Mouse (Mus musculus) c-Kit-positive CD71-positive TER-119-positive erythroid progenitor cells, embryonic 14.5 days (primary cell): Measurements from ENCODE around the gene Ak2.

Source experiments
- DNase-seq: peaks from one replicate; pipeline ENCODE4 v3.0.0-alpha.2; 2013; ENCODE audit warnings: low spot score

Ak2 gene

DNA sequence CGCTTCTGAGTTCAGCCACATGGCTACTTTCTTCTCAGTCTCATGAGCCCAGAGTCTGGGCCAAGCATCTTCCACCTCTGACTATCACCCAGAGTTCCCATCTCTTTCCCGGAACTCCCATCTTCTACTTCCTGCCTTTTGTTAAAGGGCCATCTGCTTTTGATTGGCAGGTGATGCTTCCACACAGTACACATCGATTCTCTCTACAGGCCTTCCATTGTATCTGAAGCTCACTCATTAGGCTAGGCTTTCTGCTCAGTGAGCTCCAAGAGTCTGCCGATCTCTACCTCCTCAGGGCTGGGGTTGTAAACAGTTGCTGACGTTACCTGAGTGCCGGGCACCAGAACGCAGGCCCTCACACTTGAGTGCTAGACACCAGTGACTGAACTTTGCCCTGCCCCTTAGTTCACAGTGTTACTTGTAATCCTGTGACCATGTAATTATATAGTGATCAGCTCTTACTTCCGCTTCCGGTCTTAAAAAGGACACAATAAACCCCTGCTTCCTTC, at the start of gene Ak2:
Gene Ak2 (plus strand): TSS at position 459 of the 509 bp plus-strand sequence.
- DNase-seq = no peak

DNA sequence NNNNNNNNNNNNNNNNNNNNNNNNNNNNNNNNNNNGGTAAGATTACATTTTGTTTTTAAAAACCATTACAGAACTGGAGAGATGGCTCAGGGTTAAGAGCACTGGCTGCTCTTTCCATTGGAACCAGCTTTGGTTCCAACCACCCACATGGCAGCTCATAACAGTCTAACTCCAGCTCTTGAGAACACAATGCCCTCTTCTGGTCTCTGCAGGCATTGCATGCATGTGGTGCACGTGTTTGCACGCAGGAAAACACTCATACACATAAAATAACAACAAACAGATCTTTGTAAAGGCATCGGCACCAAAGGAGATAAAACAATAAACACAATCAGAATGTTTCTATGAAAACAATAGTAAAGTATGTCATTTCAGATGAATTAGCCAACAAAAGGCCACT, 49.4 kb upstream of the Ak2 start:
- no peak for DNase-seq

DNA sequence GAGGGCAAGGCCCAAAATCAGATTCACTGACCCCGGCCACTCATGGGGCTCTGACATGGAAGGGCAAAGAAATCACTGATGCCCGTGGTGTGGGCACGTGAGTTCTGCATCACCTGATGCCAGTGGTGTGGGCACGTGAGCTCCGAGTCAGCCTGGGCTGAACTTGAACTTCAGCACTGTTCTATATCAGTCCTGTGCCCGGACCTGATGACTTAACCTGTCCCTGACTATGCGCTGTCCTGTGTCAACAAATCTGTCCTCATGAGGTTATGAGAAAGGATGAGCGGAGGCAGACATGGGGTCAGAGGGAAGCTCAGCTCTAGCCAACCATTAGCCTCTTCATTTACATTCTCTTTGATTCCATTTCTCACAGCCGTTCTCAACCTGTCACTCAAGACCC, 45.0 kb upstream of the Ak2 start:
- no peak for DNase-seq

DNA sequence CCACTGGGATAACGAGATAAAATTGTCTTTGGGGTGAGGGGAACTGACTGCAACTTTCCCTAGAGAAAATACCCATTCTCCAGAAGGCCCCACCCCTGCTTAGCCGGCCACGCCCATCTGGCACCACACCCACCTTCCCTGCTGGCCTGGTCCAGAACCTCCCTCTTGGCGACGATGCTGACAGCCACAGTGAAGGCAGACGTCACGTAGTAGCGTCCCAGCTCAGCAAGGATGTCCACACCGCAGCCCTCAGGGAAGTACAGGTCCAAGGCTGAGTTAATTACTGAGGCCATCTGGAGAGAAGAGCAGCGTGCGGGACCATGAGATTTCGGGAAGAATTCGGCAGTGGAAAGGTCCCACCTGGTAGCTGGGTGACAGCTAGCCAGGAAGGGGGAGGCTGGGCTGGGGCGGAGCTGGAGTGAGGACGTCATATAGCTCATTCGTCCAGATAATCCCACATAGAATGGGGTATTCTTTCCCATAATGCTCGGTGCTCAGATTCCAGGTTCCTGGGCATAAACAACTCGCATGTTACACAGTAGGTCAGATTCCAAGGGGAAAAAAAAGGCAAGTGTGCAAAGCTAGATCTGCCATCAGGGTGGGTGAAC, 44.3 kb upstream of the Ak2 start:
- DNase-seq = peak; percentile 37

DNA sequence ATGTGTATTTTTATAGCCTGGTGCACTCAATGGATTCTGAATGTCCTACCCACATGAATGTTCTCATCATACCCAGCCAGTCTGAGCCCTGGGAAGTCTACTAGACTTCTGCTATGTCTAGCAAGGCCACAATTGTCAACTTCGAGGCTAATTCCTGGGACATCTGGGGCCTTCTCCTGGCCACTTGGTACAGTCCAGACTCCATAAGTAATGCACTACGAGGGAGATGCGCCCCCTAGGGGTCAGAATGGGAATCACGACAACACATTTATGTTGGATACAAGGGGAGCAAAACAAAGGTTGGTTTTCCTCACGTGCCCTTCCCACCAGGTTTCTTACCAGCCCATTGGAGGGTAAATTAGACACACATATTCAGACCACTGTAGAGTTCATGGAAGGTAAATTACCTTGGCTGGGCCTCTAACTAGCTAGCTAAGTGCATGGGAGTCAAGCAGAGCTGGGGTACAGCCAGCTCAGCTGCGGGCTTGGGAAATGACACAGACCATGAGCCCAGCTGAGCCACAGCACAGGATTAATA, 43.6 kb upstream of the Ak2 start:
- DNase-seq = peak; percentile 52

DNA sequence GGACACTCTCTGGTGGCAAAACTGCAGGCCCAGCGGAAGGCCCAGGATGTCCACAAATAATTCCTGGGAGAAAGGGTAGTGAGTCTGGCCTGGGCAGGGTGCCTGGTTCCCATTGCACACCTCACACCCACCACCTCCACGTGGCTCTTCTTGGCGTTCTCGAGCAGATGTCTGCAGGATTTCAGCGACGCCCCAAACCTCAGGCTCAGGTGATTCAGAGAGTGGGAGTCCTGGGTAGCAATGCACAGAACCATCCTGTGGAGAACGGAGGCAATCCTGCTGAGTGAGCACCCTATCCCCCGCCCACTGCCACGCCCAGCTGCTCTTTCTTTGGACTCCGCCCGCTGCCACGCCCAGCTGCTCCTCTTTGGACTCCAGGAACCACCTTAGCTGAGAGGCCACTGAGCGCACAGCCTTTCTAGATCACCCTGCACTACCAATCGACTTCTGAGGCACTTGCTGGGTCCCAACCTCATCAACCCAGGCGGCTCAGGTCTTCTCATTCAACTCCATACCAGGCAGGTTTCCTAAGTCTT, 42.2 kb upstream of the Ak2 start:
- DNase-seq = peak; percentile 62

DNA sequence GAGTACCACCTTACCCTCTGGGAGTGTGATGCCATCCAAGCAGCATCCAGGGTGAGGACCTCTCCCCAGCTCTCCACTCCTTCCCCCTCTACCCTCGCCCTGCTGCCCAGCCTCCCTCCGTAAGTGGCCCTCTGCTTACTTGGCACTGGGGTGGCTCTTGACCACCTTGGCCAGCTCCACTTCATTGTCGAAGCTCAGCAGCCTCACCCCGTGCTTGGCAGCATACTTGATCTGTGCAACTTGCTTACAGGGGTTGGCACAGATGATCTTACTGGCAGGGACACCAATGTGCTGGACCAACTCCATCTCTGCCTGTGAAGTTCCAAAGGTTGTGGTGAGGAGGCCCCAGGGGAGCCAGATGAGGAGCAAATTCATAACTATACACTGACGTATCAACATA, 41.3 kb upstream of the Ak2 start:
- DNase-seq = no peak

DNA sequence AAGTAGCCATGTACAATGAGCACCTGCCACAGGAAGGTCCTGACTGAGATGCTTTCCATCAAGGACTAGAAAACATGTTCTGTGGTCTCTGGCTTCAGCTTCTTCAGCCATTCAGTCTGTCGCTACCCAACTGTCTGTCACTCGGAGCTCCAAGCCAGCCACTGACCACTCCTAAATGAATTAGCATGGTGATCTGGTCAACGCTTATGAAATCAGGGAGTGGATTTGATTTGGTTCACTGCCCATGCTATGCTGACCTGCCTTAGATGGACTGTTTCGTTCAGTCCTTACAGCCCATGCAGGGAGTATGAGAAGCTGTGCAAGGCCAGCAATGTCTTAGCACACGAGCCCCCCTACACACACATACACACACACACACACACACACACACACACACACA, 37.9 kb upstream of the Ak2 start:
- DNase-seq = no peak

DNA sequence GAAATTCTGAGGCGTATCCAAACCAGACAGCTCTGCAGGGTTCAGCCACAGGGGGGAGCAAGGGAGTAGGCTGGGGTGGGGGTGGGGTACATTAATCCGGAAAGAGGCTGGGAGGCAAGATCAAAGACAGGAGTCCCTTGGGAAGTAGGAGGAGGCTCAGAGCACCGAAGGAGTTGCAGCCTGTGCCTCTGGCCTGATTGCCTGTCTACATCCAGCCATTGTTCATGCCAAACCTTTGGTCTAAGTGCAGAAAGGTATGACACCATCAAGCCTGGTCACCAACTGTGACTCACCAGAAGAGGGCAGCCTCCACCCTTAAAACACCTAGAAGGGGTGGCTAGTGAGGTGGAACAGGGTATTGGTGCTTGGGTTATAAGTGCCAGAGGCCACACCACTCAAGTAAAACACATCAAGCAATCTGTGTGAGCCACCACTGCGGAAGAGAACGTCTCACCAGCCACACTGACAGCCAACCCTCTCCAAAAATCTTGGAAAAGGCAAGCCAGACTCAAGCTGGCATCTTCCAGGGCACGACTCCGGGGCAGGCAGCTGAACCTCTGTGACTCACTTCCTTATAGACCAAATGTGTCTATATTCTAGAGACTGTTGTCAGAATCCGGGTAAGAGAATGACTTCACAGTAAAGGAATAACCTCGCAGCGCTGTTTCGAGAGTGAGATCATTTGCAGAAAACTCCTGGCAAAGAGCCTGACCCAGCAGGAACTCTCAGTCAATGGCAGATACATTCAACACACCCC, 34.4 kb upstream of the Ak2 start:
- peak; percentile 49 for DNase-seq

DNA sequence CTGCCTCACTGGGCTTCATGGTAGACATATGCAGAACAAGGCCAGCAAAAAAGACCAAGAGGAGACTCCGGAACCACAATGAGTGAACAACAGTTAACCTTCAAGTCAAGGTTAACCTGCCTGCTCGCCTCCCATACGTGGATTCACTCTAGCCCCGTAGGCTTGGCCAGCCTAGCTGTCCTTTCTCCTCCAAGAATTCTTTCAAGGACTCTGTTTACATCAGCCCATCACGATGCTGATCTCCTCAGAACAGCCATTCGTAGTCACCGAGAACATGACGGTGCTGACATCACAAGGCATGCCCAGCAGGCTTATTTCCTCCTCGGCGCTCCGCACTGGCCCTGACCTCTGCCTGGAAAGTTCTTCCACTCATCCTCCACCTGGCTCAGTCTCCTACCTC, 33.6 kb upstream of the Ak2 start:
- DNase-seq = no peak

DNA sequence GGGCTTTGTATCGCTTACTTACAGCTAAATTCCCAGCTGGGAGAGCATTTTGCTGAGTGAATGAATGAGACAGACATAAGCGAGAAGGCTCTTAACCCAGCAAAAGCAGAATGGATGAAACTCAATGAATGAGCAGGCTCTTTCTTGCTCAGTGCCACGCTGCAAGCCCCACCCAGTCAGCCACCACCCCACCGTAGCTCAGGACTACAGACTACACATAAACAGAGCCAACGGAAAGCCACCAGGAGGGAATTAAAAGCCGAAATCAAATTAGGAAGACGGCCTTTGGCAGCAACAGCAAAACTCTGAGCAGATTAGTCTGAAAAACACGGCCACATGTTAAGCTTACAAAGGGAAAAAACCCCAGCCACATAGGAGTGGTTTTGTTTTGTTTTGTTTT, 32.9 kb upstream of the Ak2 start:
- DNase-seq = no peak

DNA sequence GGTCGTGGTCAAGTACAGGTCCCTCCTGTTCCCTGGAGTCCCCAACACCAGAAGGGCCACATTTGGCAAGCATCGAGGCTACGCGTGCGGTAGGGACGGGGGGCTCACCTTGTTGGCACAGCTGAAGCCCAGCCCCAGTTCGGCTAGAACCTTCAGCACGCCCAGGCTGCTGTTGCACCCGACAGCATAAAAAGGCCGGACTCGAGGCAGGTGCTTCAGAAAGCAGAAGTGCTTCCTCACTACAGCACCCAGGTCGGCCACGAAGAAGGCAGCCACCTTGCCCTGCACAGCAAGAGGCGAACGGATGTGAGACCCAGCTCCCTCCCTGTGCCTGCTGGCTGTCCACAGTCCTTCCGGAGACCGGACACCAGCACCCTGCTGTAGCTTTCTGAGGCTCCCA, 32.1 kb upstream of the Ak2 start:
- DNase-seq = no peak

DNA sequence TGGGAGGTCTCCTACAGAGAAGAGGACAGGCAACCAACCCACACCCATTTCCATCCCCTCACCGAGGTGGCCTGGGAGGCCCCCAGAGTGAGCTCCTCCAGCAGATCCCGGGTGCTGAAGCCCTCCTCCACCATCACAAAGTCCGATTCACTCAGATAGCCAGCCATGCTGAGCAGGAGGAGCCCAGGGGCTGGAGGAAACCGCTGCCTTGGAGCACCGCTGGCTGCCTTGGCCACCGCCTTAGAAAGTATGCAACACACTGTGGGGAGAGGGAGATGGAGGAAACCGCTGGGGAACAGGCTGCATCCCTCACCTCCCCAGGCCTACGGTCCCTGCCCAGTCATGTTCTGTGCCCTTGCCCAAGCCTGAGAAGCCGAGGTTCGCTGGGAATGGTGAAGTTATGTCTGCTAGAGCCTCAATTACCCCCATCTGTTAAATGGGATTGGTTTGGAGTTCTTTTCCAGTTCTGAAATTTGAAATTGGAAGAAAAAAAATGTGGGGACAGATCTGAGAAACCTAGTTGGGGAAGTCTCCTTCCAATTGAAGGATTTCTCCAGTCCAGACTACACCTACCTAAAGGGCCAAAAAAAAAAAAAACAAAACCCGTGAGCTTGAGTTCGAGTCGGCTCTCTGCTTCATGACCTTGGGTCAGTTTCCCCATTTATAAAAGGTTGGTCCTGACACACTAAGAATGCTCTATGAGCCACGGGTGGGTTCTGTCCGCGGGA, 30.3 kb upstream of the Ak2 start:
- DNase-seq = no peak

DNA sequence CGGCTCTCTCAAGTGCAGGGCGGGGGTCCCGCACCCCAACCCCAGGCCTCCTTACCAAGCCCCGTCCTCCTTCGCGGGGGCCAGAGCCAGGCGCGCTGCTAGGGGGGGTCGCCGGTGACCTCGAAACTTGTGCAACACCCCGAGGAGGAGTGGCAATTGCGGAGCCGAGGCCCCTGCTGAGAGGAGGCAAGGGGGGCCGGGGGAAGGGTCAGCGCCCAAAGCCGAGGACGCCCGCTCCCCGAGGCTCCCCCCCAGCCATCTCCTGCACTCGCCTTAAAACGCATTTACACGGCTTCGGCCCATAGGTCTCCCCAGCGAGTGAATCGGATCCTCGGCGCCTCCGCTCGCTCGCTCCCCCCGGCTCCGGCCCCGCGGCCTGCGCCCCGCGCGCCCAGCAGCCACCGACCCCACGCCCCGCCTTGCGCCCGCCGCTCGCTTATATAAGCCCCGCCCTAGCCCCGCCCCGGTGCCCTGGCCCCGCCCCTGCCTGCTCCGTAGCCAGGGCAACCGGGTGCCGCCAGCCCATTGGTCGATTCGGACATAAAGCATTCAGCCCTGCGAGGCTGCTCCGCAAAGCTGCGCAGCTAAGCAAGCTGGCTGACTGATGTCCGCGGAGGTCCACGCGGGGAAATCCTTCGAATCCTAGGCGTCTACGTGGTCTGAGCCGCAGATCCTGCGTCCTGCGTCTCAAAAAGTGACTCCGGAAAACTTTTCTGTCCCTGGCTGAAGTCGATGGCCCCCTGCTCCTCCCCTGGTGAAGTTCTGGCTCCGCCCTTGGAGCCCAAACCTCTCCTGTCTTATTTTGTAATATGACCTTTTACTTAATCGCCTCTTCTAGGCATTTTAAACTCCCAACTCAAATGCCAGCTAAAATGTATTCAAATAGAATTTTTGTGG, 29.5 kb upstream of the Ak2 start, which contains the start of gene Azin2:
Gene Azin2 (minus strand): TSS at position 414 of the 897 bp plus-strand sequence.
- peak; percentile 68 for DNase-seq

DNA sequence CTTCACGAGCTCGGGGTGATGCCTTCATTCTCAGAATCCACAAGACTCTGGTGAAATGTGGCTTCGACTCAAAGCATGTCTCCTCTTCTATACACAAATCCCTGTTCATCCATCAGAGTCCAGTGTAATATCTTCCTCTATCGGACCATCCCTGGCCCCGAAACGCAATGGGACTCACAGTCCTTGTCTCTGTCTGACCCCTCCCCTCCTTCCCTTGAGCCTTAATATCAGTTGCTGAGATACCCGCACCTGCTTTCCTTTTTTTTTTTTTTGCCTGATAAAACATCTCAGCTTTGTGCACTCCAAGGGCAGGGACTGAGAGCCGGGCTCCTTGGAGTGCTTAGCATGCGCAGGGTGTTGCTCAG, 28.9 kb upstream of the Ak2 start:
- no peak for DNase-seq

DNA sequence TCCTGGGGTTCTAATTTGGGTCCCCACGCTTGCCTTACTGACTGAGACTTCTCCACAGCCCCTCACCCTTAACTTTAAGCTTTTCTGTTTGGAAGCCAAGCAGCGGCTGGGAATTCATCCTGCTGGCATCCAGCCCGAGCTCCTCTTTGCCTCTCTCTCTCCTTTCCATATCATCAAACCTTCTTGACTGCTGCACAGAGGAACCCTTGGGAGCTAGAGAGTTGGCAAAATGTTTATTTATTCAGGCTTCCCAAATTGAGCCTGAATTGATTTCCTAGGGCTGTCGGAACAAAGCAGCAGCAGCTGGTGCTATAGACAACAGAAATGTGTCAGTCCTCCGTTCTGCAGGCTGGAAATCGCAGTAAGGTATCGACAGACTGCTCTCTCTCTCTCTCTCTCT, 25.0 kb upstream of the Ak2 start:
- DNase-seq = no peak

DNA sequence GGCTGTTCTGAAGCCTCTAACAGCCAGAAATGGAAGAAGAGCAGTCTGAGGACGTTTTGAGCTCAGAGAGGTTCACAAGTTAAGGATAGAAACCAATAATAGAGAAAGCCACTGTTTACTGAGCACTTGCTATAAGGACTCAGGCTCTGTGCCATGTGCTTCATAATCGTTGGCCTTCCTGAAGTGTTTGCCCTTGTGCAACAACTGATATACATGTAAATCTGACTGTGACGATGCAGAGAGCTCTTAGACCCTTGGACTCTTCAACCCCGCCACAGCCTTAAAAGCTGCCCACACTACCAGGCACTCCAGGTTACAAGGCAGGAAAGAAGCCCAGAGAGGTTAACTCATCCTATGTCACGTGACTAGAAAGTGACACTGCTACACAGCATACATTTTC, 22.7 kb upstream of the Ak2 start:
- DNase-seq = no peak

DNA sequence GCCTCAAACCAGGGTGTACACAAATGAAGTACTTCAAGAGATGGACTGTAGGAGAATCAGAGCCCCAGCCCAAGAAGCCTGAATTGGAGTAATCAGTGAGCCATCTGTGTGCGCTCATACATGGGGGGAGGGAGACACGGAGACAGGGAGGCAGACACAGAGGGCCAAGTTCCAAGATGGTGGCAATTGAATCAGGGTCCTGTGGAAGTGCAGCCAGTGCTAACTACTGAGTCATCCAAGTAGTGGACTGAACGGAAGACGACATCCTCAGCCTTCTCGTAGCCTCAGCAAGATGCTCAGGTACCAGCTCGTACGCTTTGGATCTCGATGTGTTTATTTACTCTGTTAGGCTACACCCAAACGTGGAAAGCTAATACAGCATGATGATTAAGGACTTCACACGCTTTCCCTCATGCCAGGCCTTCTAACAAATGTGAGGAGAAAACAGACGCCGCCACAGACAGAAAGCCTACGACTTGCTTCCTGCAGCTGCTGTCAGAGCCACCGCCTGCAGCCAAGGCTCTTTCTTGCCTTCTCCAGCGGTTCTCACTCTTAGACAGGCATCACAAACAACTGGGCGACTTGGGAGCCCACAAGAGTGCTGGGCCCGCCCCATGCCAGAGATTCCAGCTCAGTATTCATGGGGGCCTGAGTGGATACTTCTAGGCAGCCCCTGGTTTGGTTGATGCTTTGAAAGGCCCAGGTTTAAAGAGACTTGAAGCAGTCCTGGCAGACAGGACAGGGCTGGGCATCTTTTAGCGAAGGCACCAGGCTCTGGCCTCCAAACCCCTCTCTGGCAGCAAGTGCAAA, 21.9 kb upstream of the Ak2 start:
- no peak for DNase-seq

DNA sequence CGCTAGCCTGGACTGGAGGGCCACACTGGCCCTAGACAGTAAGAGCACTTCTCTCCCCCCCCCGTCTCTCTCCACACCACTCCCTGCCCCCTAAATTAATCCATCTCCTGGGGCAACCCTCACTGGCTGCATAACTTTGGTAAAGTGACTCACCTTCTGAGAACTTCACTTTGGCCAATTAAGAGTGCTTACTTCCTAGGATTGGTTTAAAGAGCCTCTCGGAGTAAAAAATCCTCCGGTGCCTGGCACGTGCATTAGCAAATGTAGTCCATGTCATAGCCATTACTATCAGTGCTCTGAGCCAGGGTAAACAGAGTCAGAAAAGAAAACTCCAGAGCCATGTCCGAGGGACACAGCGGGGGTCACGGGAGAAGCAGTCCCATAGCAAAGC, 21.3 kb upstream of the Ak2 start:
- no peak for DNase-seq

DNA sequence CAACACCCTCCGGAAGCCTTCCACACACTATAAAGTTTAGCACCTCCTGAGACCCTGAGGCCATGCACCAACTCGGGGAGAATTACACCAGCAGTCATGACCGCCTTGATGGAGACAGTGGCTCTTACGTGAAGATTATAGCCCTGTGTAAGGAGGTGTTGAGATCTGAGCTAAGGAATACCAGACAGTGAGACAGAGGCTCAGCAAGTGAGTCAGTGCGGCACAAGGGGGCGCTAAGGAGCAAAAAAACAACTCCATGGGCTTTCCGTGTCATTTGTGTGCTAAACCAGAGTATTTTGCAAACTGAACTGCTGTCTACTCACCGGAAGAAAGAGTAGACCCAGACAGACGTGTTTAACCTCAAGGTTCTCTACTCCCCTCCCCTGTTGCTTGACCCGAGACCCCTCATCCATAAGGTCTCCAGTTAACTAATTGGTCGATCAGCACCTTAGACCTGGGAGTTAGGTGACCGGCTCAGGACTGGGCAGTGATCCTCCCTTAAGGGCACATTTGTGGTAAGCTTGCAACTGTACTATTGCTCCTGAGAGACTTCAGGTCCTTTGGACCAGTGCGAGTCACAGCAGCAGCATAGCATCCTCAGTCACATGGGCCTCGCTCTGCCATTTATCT, 20.6 kb upstream of the Ak2 start:
- DNase-seq = peak; percentile 66
